Mouse (Mus musculus) ES-E14 (cell line): ENCODE measurements around the gene Ntrk2. TPM values are rescaled to one million over a fixed set of nuclear protein-coding genes. Genes with fewer than 3 reads are reported as not detected.

Experiments used
- DNase-seq: peaks from one replicate; pipeline ENCODE4 v3.0.0-alpha.2; 2013; ENCODE audit warnings: low read depth, low spot score
- H3K27ac ChIP-seq: 2 replicates; pipeline ENCODE4 v1.5.1; 2012; ENCODE audit warnings: low read depth, mild to moderate bottlenecking, low read length, moderate library complexity, mixed read lengths; ENCODE audit not compliant: poor library complexity, insufficient read depth, severe bottlenecking
- H3K36me3 ChIP-seq: 2 replicates; pipeline ENCODE4 v1.6.1; 2012; ENCODE audit warnings: mild to moderate bottlenecking, low read length, moderate library complexity, mixed read lengths; ENCODE audit not compliant: control insufficient read depth, poor library complexity, insufficient read depth, severe bottlenecking
- H3K4me1 ChIP-seq, 2 experiments: fragments of 150-350 bp in 1 of 2; sonication (generic) in 1 of 2; 2 replicates each; pipeline ENCODE4 v1.6.1; 2012; ENCODE audit warnings: low read length in 2 of 2, mild to moderate bottlenecking in 1 of 2, mixed read lengths in 1 of 2; ENCODE audit not compliant: control insufficient read depth in 2 of 2, insufficient read depth in 2 of 2, poor library complexity in 1 of 2
- H3K4me3 ChIP-seq, 2 experiments: fragments of 150-350 bp in 1 of 2; sonication (generic) in 1 of 2; 2 replicates each; pipeline ENCODE4 v1.5.1; 2012; ENCODE audit warnings: low read length in 2 of 2, low read depth in 1 of 2, mild to moderate bottlenecking in 1 of 2, mixed read lengths in 1 of 2; ENCODE audit not compliant: insufficient read depth in 1 of 2, poor library complexity in 1 of 2, severe bottlenecking in 1 of 2
- H3K9ac ChIP-seq: 2 replicates; pipeline ENCODE4 v1.6.1; 2012; ENCODE audit warnings: low read depth, mild to moderate bottlenecking, low read length, mixed read lengths; ENCODE audit not compliant: poor library complexity, insufficient read depth, severe bottlenecking
- H3K9me3 ChIP-seq: fragments of 150-350 bp; sonication (generic); 2 replicates; pipeline ENCODE4 v1.6.1; 2012; ENCODE audit warnings: low read depth, mild to moderate bottlenecking, low read length; ENCODE audit not compliant: control insufficient read depth, insufficient read depth
- CHD2 ChIP-seq: IDR thresholded peaks from 2 replicates; pipeline ENCODE4 v1.6.1; 2014; ENCODE audit warnings: mild to moderate bottlenecking, low read depth, low read length, inconsistent platforms
- HCFC1 ChIP-seq: IDR thresholded peaks from 2 replicates; pipeline ENCODE4 v1.6.1; 2012; ENCODE audit warnings: low read length, inconsistent platforms, borderline replicate concordance; ENCODE audit not compliant: insufficient read depth
- MAFK ChIP-seq: IDR thresholded peaks from 2 replicates; pipeline ENCODE4 v1.6.1; 2014; ENCODE audit warnings: mild to moderate bottlenecking, low read depth, low read length, inconsistent platforms; ENCODE audit not compliant: insufficient read depth
- ZC3H11A ChIP-seq: IDR thresholded peaks from 2 replicates; pipeline ENCODE4 v1.6.1; 2012; ENCODE audit warnings: low read depth, mild to moderate bottlenecking, inconsistent platforms, low read length, borderline replicate concordance
- ZNF384 ChIP-seq: IDR thresholded peaks from 2 replicates; pipeline ENCODE4 v1.6.1; 2012; ENCODE audit warnings: low read depth, low read length, inconsistent platforms
- in situ Hi-C, 2 experiments: fragments of 600-800 bp; cut with MboI; formaldehyde crosslinking; loops; one replicate each; pipeline ENCODE4 v1.15.1; 2025; ENCODE audit warnings: low sequenced_read_pairs in 2 of 2, inconsistent platforms in 1 of 2; ENCODE audit not compliant: unreplicated experiment in 2 of 2
- total RNA-seq: library from RNA; depleted of rRNA; stranded (reverse); fragments of 300-350 nt; gene quantifications from 2 replicates; pipeline ENCODE4 v1.2.3, GENCODE M21; 2012

Gene Ntrk2
- total RNA-seq, 1 experiment = 5.0 TPM

- Histone ChIP-seq H3K9me3 (no peaks in the 10 kb centered on the region), H3K4me1 (peaks cover 7 to 8% of the 10 kb centered on the region in 2 experiments; a peak in 3 of 4 replicates), H3K4me3 (no peak overlapping the region), H3K36me3 (no peaks in the 10 kb centered on the region), H3K27ac (no peak overlapping the region), H3K9ac (no peak overlapping the region)
- no peak for DNase-seq
- in situ Hi-C loops = no loop called here
- TF ChIP-seq ZC3H11A (no peak), MAFK (no peak), ZNF384 (no peak)
These were observed 107.9 kb downstream of the Ntrk2 start for GRCm38 (mm10) chr13:58914061-58914814.

- no peak for DNase-seq
- no peaks in the 10 kb centered on the region for H3K9me3 ChIP-seq
- TF ChIP-seq HCFC1 = no peak
- TF ChIP-seq CHD2 = no peak
- no peak overlapping the region for H3K27ac ChIP-seq
- peaks cover 5 to 12% of the 10 kb centered on the region in 2 experiments for H3K4me1 ChIP-seq
- H3K9ac ChIP-seq = no peak overlapping the region
- H3K4me3 ChIP-seq = no peak overlapping the region
- H3K36me3 ChIP-seq = no peaks in the 10 kb centered on the region
- in situ Hi-C loops = no loop called here
These were observed 110.0 kb downstream of the Ntrk2 start for GRCm38 (mm10) chr13:58916348-58916747.

- in situ Hi-C loops = no loop called here
- H3K9me3 ChIP-seq = no peaks in the 10 kb centered on the region
- no peak for TF ChIP-seq CHD2
- no peak for TF ChIP-seq HCFC1
- no peak for TF ChIP-seq MAFK
- TF ChIP-seq ZNF384 = no peak
- no peak for TF ChIP-seq ZC3H11A
These were observed 113.9 kb downstream of the Ntrk2 start for GRCm38 (mm10) chr13:58920241-58920640.

GRCm38 (mm10) chr13:58921255-58921654, 114.9 kb downstream of the Ntrk2 start:
- TF ChIP-seq ZNF384 (no peak), HCFC1 (no peak), ZC3H11A (no peak), CHD2 (no peak), MAFK (no peak)
- in situ Hi-C loops = no loop called here
- H3K9ac ChIP-seq = no peak overlapping the region
- no peak for DNase-seq
- H3K4me3 ChIP-seq = no peak overlapping the region
- no peaks in the 10 kb centered on the region for H3K9me3 ChIP-seq
- no peaks in the 10 kb centered on the region for H3K36me3 ChIP-seq
- H3K4me1 ChIP-seq = peaks cover 8 to 10% of the 10 kb centered on the region in 2 experiments; a peak in 3 of 4 replicates
- H3K27ac ChIP-seq = no peak overlapping the region

More at GRCm38 (mm10) chr13:58920241-58920640, 113.9 kb downstream of the Ntrk2 start:
- Histone ChIP-seq H3K36me3 (no peaks in the 10 kb centered on the region), H3K4me3 (no peak overlapping the region), H3K4me1 (peaks cover 8 to 10% of the 10 kb centered on the region in 2 experiments; a peak in 3 of 4 replicates), H3K9ac (no peak overlapping the region), H3K27ac (no peak overlapping the region)
- DNase-seq = no peak

GRCm38 (mm10) chr13:58921705-58922104, 115.3 kb downstream of the Ntrk2 start:
- in situ Hi-C loops = no loop called here
- DNase-seq = no peak

More at GRCm38 (mm10) chr13:58921705-58922104, 115.3 kb downstream of the Ntrk2 start:
- H3K27ac ChIP-seq = no peak overlapping the region
- no peak for TF ChIP-seq CHD2
- no peak for TF ChIP-seq HCFC1
- no peak for TF ChIP-seq ZC3H11A
- TF ChIP-seq ZNF384 = no peak
- TF ChIP-seq MAFK = no peak
- no peak overlapping the region for H3K4me3 ChIP-seq
- peaks cover 8 to 10% of the 10 kb centered on the region in 2 experiments; a peak in 3 of 4 replicates for H3K4me1 ChIP-seq
- no peak overlapping the region for H3K9ac ChIP-seq
- no peaks in the 10 kb centered on the region for H3K9me3 ChIP-seq
- H3K36me3 ChIP-seq = no peaks in the 10 kb centered on the region
